9 mouse cellular contexts compared by ENCODE assay signal in genomic region chr10:53434376-53435171, GRCm38 (mm10). TPM values are rescaled to one million over a fixed set of nuclear protein-coding genes. Genes with fewer than 3 reads are reported as not detected.
DNase-seq lines count a peak whose midpoint lies in the region; ATAC-seq and TF ChIP-seq lines count a peak whose summit lies in the region.
"Had no signal": no experiment of that assay in that cellular context is flagged by ENCODE, and none has a peak within 500 bp of the region (broad histone marks: within the 10 kb centered on the region; RNA-seq: fewer than 3 reads in every experiment).

No protein-coding gene starts in this region.

- TF ChIP-seq CTCF in cortical plate, adult 2 months (IDR thresholded peaks at IDR 0.05; ENCODE audit: extremely low read depth, insufficient read depth, low read length), result no peak

- H3K9ac ChIP-seq in heart, embryonic 14.5 days (ENCODE audit: low read length), result no peak overlapping the region
- H3K9ac ChIP-seq in kidney, embryonic 14.5 days (ENCODE audit: low read depth, low read length), result no peak overlapping the region

- no peaks in the 10 kb centered on the region for H3K27me3 ChIP-seq in heart, embryonic 14.5 days (ENCODE audit: control insufficient read depth, insufficient read depth, low read length)
- no peaks in the 10 kb centered on the region for H3K27me3 ChIP-seq in kidney, embryonic 14.5 days (ENCODE audit: control insufficient read depth, insufficient read depth, low read length)

- peak overlapping the region; percentile 23 to 68; a peak in 3 of 4 replicates for H3K27ac ChIP-seq in heart, embryonic 14.5 days (replicated peaks in 1 of 2; ENCODE audit: control insufficient read depth in 1 of 2, insufficient read depth in 1 of 2, low read depth in 2 of 2, low read length in 2 of 2)
- H3K27ac ChIP-seq in cortical plate, adult 2 months (ENCODE audit: insufficient read depth, low read length), result peak overlapping the region; percentile 28
- peak overlapping the region; percentile 73 for H3K27ac ChIP-seq in kidney, embryonic 14.5 days (ENCODE audit: low read depth, low read length)

- ATAC-seq in heart, embryonic 14.5 days (ENCODE audit: insufficient number of reproducible peaks, insufficient read depth, low FRiP score, low read depth), result no peak
- ATAC-seq in kidney, embryonic 14.5 days (ENCODE audit: low FRiP score, low TSS enrichment), result peak; percentile 65

- WGBS in heart, embryonic 14.5 days, result 76% methylated on average over 13 of the region's 13 CpGs
- 36% methylated on average over 13 of the region's 13 CpGs for WGBS in kidney, embryonic 14.5 days

- H3K9me3 ChIP-seq in heart, embryonic 14.5 days (ENCODE audit: control insufficient read depth, low read length), result no peaks in the 10 kb centered on the region
- no peaks in the 10 kb centered on the region for H3K9me3 ChIP-seq in kidney, embryonic 14.5 days (ENCODE audit: control insufficient read depth, low read length)
- H3K9me3 ChIP-seq: G1E had no signal

- H3K4me1 ChIP-seq in heart, embryonic 14.5 days (ENCODE audit: control insufficient read depth in 2 of 2, insufficient read depth in 2 of 2, low read length in 2 of 2), result peaks cover 15 to 25% of the 10 kb centered on the region in 2 experiments
- no peaks in the 10 kb centered on the region; the same call in 1 of the 2 replicates for H3K4me1 ChIP-seq in cortical plate, adult 2 months (ENCODE audit: control insufficient read depth, insufficient read depth, low read length)
- peaks cover 12% of the 10 kb centered on the region for H3K4me1 ChIP-seq in kidney, embryonic 14.5 days (ENCODE audit: control insufficient read depth, insufficient read depth, low read length)

- no peak for DNase-seq in heart, postnatal 4 days
- DNase-seq in lung, postnatal 36 days, result peak; percentile 54
- DNase-seq in left cerebral cortex, adult 11 months (ENCODE audit: low spot score), result no peak
- no peak for DNase-seq in frontal cortex, postnatal 10 days (ENCODE audit: low spot score in 2 of 2)
- DNase-seq in ovary, postnatal 36 days (ENCODE audit: low spot score), result no peak

- no peak for TF ChIP-seq POLR2A in cortical plate, adult 2 months (IDR thresholded peaks at IDR 0.05; ENCODE audit: extremely low read depth, insufficient read depth, low read length)

- no peak overlapping the region for H3K4me2 ChIP-seq in heart, embryonic 14.5 days (ENCODE audit: low read length)
- H3K4me2 ChIP-seq in kidney, embryonic 14.5 days (replicated peaks; ENCODE audit: low read depth, low read length), result no peak overlapping the region

- H3K4me3 ChIP-seq in heart, embryonic 14.5 days (ENCODE audit: control insufficient read depth in 1 of 2, insufficient read depth in 1 of 2, low read depth in 1 of 2, low read length in 2 of 2), result no peak overlapping the region
- H3K4me3 ChIP-seq in cortical plate, adult 2 months (ENCODE audit: insufficient read depth, low read length), result no peak overlapping the region
- no peak overlapping the region for H3K4me3 ChIP-seq in kidney, embryonic 14.5 days (ENCODE audit: low read length)

- H3K36me3 ChIP-seq in heart, embryonic 14.5 days (ENCODE audit: control insufficient read depth, insufficient read depth, low read length), result no peaks in the 10 kb centered on the region
- no peaks in the 10 kb centered on the region for H3K36me3 ChIP-seq in kidney, embryonic 14.5 days (ENCODE audit: control insufficient read depth, insufficient read depth, low read length)
- H3K36me3 ChIP-seq: G1E had no signal

RNA-seq across cellular contexts. Expression of gene Cep85l, which starts 54.8 kb away (rescaled TPM):
- polyA plus RNA-seq in heart, embryonic 14.5 days (2014; fragmentation: Nextera tagmentation; extraction: Ambion mirVana), result 7.1 and 9.5 TPM in 2 replicates
- 10 to 100 TPM; 21.1 to 21.5 TPM for total RNA-seq in heart, postnatal 4 days (2021)
- polyA plus RNA-seq in cortical plate, adult 2 months (2012; rRNA removed), result 7.8 and 8.0 TPM in 2 replicates
- polyA plus RNA-seq in kidney, embryonic 14.5 days (2014; fragmentation: Nextera tagmentation; extraction: Ambion mirVana), result 6.5 and 7.7 TPM in 2 replicates
- polyA plus RNA-seq: G1E had no signal
